Comparison of ENCODE assay signal across 8 mouse cellular contexts in the genomic region with DNA sequence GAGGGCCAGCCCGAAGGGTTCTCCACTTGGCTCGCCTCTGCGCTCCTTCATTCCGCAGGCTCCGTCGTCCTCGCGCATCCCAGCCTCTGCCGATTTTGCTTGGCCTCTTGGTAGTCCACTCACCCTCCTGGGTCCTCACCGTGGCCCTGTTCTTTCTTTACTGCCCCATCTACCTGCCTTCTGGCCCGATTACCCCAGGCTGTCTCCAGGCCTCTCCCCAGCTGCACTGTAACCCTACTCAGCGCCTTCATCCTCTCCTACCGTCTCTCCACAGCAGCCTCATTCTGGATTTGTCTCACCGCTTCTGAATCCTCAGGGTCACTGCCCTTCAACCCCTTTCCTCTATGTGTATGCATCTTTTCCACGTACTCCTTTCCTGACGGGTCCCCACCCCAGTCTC. TPM values are rescaled to one million over a fixed set of nuclear protein-coding genes. Genes with fewer than 3 reads are reported as not detected.
A peak's percentile ranks its signal among the peaks of the same experiment; 100 is the strongest.
DNase-seq lines count a peak whose midpoint lies in the region; ATAC-seq and TF ChIP-seq lines count a peak whose summit lies in the region.

No protein-coding gene starts in this region.

- no peaks in the 10 kb centered on the region for H3K4me1 ChIP-seq in lung, postnatal 0 days (ENCODE audit: insufficient read depth, low read depth, low read length)
- peaks cover 15% of the 10 kb centered on the region for H3K4me1 ChIP-seq in forebrain, embryonic 10.5 days
- no peaks in the 10 kb centered on the region for H3K4me1 ChIP-seq in liver, embryonic 11.5 days (replicated peaks; ENCODE audit: control insufficient read depth, insufficient read depth, low read length)
- H3K4me1 ChIP-seq in stomach, embryonic 15.5 days, result 0 out of 2 replicates have a peak, but pooled peaks cover 5% of the 10 kb centered on the region

- WGBS in lung, postnatal 0 days, result 7% methylated on average over 16 of the region's 16 CpGs
- WGBS in forebrain, embryonic 10.5 days, result under 1% methylated on average over 16 of the region's 16 CpGs
- WGBS in liver, embryonic 11.5 days, result 8% methylated on average over 16 of the region's 16 CpGs
- 6% methylated on average over 16 of the region's 16 CpGs for WGBS in stomach, embryonic 15.5 days

- no peak for ATAC-seq in lung, postnatal 0 days
- ATAC-seq in liver, embryonic 11.5 days (replicated peaks; ENCODE audit: low FRiP score), result peak; percentile 40
- no peak for ATAC-seq in stomach, embryonic 15.5 days (ENCODE audit: insufficient read depth, low FRiP score, low read depth)

- H3K27ac ChIP-seq in lung, postnatal 0 days (ENCODE audit: low read length), result no peak overlapping the region
- H3K27ac ChIP-seq in forebrain, embryonic 10.5 days, result peak overlapping the region; percentile 91
- no peak overlapping the region for H3K27ac ChIP-seq in liver, embryonic 11.5 days (ENCODE audit: low read depth, low read length)
- H3K27ac ChIP-seq in stomach, embryonic 15.5 days, result peak overlapping the region; percentile 60; the same call in 1 of the 2 replicates

- no peaks in the 10 kb centered on the region for H3K9me3 ChIP-seq in lung, postnatal 0 days (ENCODE audit: low read length)
- no peaks in the 10 kb centered on the region; the same call in 1 of the 2 replicates for H3K9me3 ChIP-seq in forebrain, embryonic 10.5 days
- no peaks in the 10 kb centered on the region for H3K9me3 ChIP-seq in liver, embryonic 11.5 days (ENCODE audit: control insufficient read depth, low read length)
- H3K9me3 ChIP-seq in stomach, embryonic 15.5 days, result no peaks in the 10 kb centered on the region

- no peak for TF ChIP-seq CTCF in lung, postnatal 0 days (IDR thresholded peaks at IDR 0.05)

- H3K4me3 ChIP-seq in lung, postnatal 0 days (ENCODE audit: low read depth, low read length), result peak overlapping the region; percentile 44
- peak overlapping the region; percentile 61 for H3K4me3 ChIP-seq in forebrain, embryonic 10.5 days
- H3K4me3 ChIP-seq in liver, embryonic 11.5 days (ENCODE audit: low read depth, low read length), result peak overlapping the region; percentile 61
- peak overlapping the region; percentile 58 for H3K4me3 ChIP-seq in stomach, embryonic 15.5 days (replicated peaks)

- peak overlapping the region; percentile 64 for H3K4me2 ChIP-seq in lung, postnatal 0 days (replicated peaks; ENCODE audit: low read depth, low read length)
- H3K4me2 ChIP-seq in liver, embryonic 11.5 days, result peak overlapping the region; percentile 85
- peak overlapping the region; percentile 60 for H3K4me2 ChIP-seq in stomach, embryonic 15.5 days

- DNase-seq in lung, postnatal 0 days (ENCODE audit: low spot score), result peak; percentile 21
- no peak for DNase-seq in lung, postnatal 4 days
- DNase-seq in forebrain, embryonic 10.5 days (ENCODE audit: extremely low spot score, low spot score), result no peak
- no peak for DNase-seq in liver, embryonic 11.5 days (ENCODE audit: low spot score)
- no peak for DNase-seq in B cell, adult 2 months
- DNase-seq in lung, adult 18-20 months, result no peak
- no peak for DNase-seq in right cerebral cortex, postnatal 4 days

- H3K9ac ChIP-seq in lung, postnatal 0 days (replicated peaks; ENCODE audit: low read depth), result 0 out of 2 replicates have a peak overlapping the region, but pooled peaks have one; percentile 23
- H3K9ac ChIP-seq in liver, embryonic 11.5 days (ENCODE audit: low read depth, low read length), result 0 out of 2 replicates have a peak overlapping the region, but pooled peaks have one; percentile 52
- peak overlapping the region; percentile 32; the same call in 1 of the 2 replicates for H3K9ac ChIP-seq in stomach, embryonic 15.5 days

- no peaks in the 10 kb centered on the region for H3K36me3 ChIP-seq in lung, postnatal 0 days (ENCODE audit: insufficient read depth, low read length)
- H3K36me3 ChIP-seq in forebrain, embryonic 10.5 days (replicated peaks), result no peaks in the 10 kb centered on the region
- no peaks in the 10 kb centered on the region for H3K36me3 ChIP-seq in liver, embryonic 11.5 days (ENCODE audit: control insufficient read depth, insufficient read depth, low read length)
- H3K36me3 ChIP-seq in stomach, embryonic 15.5 days, result no peaks in the 10 kb centered on the region

- TF ChIP-seq EP300 in lung, postnatal 0 days (IDR thresholded peaks at IDR 0.05), result no peak

- no peaks in the 10 kb centered on the region for H3K27me3 ChIP-seq in lung, postnatal 0 days (replicated peaks; ENCODE audit: insufficient read depth, low read length)
- no peaks in the 10 kb centered on the region for H3K27me3 ChIP-seq in forebrain, embryonic 10.5 days (ENCODE audit: poor library complexity, severe bottlenecking)
- H3K27me3 ChIP-seq in liver, embryonic 11.5 days (replicated peaks; ENCODE audit: control insufficient read depth, insufficient read depth, low read length), result no peaks in the 10 kb centered on the region
- H3K27me3 ChIP-seq in stomach, embryonic 15.5 days (replicated peaks), result no peaks in the 10 kb centered on the region

RNA-seq across cellular contexts. Expression of a gene that starts 0.4 kb away (rescaled TPM):
- polyA plus RNA-seq in lung, postnatal 0 days (2015; fragmentation: Nextera tagmentation; extraction: Ambion mirVana), result 8.4 and 10.3 TPM in 2 replicates
- polyA plus RNA-seq in forebrain, embryonic 10.5 days (2016; fragmentation: Nextera tagmentation; extraction: Ambion mirVana), result 1.3 and 2.1 TPM in 2 replicates
- 0.58 and 1.2 TPM in 2 replicates for polyA plus RNA-seq in liver, embryonic 11.5 days (2014; fragmentation: Nextera tagmentation; extraction: Ambion mirVana)
- 2.5 and 2.8 TPM in 2 replicates for polyA plus RNA-seq in stomach, embryonic 15.5 days (2015; fragmentation: Nextera tagmentation; extraction: Ambion mirVana)

Comparison
In these comparisons a context has a peak if more than half of its experiments do, and no peak if none do; other contexts are left out.
1. H3K27ac ChIP-seq: peak in forebrain, embryonic 10.5 days (single experiment) and stomach, embryonic 15.5 days (single experiment); none in lung, postnatal 0 days (single experiment) and liver, embryonic 11.5 days (single experiment).
2. Peak in every context shown above with its lines, with median percentiles within 50 percentile points of each other: H3K4me2 ChIP-seq, H3K4me3 ChIP-seq and H3K9ac ChIP-seq.